Mouse (Mus musculus) bone marrow macrophage, adult 2 months (primary cell): ENCODE results near the gene Alpk3.

Experiments used
- CTCF ChIP-seq: IDR thresholded peaks from 2 replicates; pipeline ENCODE4 v1.5.1; 2012; ENCODE audit warnings: low read depth, mild to moderate bottlenecking, low read length, moderate library complexity
- POLR2A ChIP-seq: IDR thresholded peaks from 2 replicates; pipeline ENCODE4 v1.6.1; 2012; ENCODE audit warnings: mild to moderate bottlenecking, low read depth, low read length, borderline replicate concordance

DNA sequence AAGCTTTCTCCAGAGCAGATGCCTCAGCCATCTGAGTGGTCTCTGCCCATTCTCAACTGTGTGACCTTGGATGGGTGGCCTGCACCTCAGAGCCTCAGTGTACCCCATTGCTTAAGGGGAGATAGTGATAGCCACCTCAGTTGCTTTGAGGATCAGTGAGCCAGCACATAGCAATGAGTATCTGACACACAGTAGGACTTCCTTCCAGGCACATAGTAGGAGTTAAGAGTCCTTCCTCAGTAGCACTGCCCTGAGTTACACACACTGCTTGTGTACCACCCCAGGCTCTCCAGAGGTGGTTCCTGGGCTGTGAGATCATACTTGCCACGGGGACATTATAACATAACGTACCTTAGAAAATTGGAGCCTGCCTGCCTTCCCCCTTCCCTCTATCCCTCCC, 76.5 kb downstream of the Alpk3 start:
- TF ChIP-seq POLR2A: no peak
- TF ChIP-seq CTCF: no peak
